Comparison of ENCODE assay signal across 19 mouse cellular contexts in the genomic region with DNA sequence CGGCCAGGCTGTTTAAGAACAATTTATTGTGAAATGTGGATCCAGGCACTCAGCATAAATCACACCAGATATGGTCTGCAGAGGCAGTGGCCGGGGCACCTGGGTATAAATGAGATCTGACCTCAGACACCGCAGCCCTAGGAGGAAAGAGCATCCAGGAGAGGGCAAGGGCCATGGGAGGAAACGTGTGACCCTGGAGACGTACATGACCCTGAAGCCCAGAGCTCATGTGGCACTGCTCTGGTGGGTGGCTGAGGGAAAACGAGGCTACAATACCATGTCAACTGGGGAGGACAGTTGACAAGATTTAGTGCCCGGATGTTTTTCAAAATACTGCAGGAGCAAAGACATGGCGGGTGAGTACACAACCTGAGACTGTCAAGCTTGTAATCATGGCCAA.
"Had no signal": no experiment of that assay in that cellular context is flagged by ENCODE, and none has a peak within 500 bp of the region (broad histone marks: within the 10 kb centered on the region; RNA-seq: fewer than 3 reads in every experiment).

No protein-coding gene starts in this region.

- H3K36me3 ChIP-seq: midbrain, embryonic 10.5 days; midbrain, embryonic 12.5 days; neural tube, embryonic 13.5 days; neural tube, embryonic 15.5 days had no signal

- DNase-seq: lung, adult 18-20 months; lung, embryonic 14.5 days; lung, postnatal 10 days; lung, postnatal 4 days; midbrain, embryonic 14.5 days; retina, postnatal 1 day; right cerebral cortex, adult 18-20 months; right cerebral cortex, postnatal 25 days; right cerebral cortex, postnatal 4 days; spleen, adult 18-20 months; thymus, adult 18-20 months; thymus, postnatal 14 days; thymus, postnatal 36 days had no signal

- H3K27me3 ChIP-seq: midbrain, embryonic 12.5 days; neural tube, embryonic 13.5 days; neural tube, embryonic 15.5 days had no signal

- H3K9me3 ChIP-seq: midbrain, embryonic 12.5 days; neural tube, embryonic 13.5 days; neural tube, embryonic 15.5 days had no signal

- H3K4me1 ChIP-seq: midbrain, embryonic 10.5 days; midbrain, embryonic 12.5 days; neural tube, embryonic 13.5 days; neural tube, embryonic 15.5 days had no signal

- H3K9ac ChIP-seq: lung, embryonic 14.5 days; midbrain, embryonic 12.5 days; neural tube, embryonic 13.5 days; neural tube, embryonic 15.5 days had no signal

- ATAC-seq: midbrain, embryonic 16.5 days had no signal

- H3K4me2 ChIP-seq: lung, embryonic 14.5 days; midbrain, embryonic 12.5 days; neural tube, embryonic 13.5 days; neural tube, embryonic 15.5 days had no signal

- H3K27ac ChIP-seq: midbrain, embryonic 10.5 days; midbrain, embryonic 12.5 days; neural tube, embryonic 13.5 days; neural tube, embryonic 15.5 days had no signal

- H3K4me3 ChIP-seq: midbrain, embryonic 10.5 days; midbrain, embryonic 12.5 days; myocyte; neural tube, embryonic 13.5 days; neural tube, embryonic 15.5 days had no signal
